Mouse (Mus musculus): Measurements from ENCODE around the gene Bcl2l14. TPM values are rescaled to one million over a fixed set of nuclear protein-coding genes. Genes with fewer than 3 reads are reported as not detected.

The Bcl2l14 gene
- polyA plus RNA-seq, 1 experiment: 1.1 TPM

DNA sequence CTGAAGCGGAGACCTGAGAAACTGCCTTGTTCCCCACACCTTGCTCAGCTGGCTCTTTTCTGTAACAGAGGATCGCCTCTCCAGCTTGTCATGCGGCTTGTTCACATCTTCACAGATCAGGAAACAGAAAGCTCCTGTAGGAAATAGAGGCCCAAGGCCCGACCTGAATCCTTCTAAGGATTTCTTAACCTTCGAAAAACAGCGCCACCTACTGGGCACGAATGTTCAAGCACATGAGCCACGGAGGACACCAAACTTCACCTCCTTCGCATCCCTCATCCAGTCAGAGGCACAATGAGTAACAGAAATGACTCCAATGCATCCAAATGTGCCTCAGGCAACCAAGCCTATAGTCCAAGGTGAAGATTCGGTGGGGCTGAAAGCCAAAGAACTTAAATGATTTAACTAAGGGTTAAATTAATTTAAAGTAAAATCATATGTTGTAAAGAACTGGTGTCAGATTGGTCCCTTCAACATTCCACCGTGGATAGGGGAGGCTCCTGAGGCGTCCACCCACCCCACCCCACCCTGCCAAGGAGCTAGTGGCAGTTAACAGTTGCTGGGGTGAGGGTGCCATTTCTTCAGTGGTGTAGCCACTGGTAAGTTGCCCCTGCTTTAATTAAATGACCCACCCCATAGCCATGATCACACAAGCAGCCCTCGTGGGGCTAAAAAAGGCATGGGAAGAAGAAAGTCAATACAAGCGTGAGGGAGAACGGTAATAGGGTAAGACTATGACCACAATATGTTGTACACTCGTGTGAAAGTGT is 7.0 kb downstream of the Bcl2l14 start:
- no peak for DNase-seq (ENCODE audit: low read depth)

DNA sequence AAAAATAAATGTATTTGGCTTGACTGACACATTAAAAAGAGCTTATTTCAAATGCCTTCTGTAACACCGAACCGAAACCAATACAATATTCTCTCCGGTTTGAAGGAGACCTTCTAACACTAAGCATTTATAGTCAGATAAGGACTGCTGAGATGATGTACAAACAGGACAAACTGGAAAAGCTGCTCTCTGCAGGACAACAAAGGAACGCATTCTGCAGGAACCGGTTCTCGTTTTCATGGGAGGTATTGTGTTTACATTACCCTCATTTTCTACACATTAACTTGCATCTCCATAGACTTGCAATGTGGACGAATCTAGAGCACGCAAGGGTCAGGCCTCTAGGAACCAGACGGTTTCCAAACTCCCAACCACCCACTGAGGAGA is 7.6 kb downstream of the Bcl2l14 start:
- no peak for DNase-seq (ENCODE audit: low read depth)

DNA sequence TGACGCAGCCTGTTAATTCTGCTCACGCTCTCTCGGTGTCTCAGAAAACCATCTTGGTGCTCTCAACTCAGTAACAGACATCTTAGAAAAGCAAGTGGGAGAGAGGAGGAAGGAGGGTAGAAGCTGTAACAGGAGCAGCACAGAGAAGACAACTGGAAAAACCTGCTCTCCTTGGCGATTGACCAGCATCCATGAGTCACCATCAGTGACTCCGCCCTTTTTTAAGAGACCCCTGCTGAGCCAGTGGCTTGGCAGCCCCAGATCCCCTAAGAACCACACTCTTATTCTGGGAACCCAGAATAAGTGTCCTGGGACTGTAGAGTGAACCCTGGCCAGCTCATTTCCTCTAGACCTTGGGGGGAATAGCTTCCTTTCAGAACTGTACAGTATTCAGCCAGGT is 11.1 kb downstream of the Bcl2l14 start:
- no peak for DNase-seq (ENCODE audit: low read depth)

DNA sequence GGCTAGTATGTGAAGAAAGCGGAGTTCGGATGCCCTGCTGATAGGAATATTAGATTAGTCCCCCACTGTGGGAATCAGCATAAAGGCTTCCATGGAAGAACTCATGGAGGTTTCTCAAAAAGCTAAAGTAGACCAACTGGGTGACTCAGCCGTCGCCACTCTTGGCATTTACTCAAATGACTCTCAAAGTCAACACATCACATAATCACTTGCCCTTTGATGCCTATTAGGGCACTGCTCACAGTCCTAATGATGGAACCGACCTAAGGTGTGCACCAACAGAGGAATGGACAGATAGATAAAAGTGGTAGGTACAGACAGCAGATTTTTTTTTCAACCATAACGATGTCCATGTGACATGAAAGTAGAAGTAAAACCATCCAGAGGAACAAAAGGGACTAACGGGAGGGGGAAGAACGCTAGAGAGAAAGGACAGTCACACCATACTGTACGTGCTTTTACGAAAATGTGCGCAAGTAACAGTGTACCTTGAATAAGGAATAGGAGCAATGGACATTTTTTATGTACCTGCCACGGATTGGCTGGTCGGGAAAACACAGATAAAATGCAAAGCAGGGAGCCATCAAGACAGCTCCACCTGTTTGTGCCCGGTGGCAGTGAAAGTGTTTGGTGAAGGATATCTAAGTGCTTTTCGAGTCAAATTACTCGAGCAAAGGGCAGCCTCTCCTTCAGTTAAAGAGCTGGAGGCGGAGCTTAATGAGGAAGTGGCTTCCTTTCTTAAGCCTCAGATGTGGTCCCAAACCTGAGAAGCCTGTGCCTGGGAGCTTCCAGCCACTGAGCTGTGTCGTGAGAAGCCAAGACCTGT is 17.8 kb downstream of the Bcl2l14 start:
- DNase-seq (ENCODE audit: low read depth): no peak

DNA sequence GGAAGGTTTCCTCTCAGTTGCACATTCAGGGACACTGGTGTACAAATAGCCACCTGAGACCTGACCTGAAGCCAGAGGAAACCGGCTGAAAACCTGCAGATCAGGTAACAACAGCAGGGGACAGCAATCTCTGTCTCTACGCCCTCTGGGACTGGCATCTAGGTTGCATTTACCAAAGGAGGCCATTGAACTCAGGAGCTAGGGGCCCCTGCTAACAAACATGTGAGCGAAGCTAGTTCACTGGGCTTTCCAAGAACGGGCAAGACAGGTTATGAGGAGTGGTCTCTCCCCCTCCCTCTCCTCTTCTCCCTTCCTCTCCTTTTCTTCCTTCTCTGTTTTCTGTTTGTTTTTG is 18.4 kb downstream of the Bcl2l14 start:
- DNase-seq (ENCODE audit: low read depth): no peak

DNA sequence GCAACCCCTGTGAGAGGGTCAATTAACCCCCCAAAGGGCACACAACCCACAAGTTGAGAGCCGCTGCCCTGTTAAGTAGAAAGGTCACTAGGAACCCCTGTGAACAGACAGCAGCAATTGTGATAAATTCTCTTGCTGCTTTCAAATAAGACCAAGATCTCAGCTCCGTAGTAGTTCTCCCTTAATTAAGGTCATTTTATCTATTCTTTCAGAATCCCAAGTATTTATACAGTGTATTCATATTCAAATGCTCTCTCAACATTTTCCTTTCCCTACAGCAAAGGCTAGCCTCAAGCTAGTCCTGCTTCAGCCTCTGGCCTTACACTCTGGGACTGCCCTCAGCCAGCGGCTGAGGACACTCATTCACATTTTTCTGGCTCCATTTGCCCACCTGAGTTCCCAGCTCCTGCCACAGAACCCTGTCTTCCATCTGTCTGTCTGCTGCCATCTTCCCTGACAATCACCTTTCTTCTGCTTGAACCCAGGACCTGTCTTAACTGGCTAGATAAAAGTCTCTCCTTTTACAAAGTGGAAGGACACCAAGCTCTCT is 20.5 kb downstream of the Bcl2l14 start:
- DNase-seq (ENCODE audit: low read depth): no peak

DNA sequence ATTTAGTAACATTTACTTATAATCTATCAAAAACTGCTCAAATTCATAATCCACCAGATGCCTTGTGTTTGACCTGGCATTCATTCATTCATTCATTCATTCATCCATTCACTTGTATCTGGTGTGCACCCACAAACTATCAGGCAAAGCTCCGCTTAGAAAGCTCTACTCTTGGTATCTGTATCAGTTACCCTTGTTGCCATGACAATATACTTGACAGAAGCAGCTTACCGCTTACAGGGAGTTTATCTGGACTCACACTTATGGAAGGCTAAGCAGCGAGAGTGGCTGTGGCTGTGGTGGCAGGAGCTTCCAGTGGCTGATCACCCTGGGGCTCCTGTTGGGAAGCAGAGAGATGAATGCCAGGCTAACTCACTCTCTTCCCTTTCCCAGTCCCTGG is 21.8 kb downstream of the Bcl2l14 start:
- DNase-seq (ENCODE audit: low read depth): no peak

DNA sequence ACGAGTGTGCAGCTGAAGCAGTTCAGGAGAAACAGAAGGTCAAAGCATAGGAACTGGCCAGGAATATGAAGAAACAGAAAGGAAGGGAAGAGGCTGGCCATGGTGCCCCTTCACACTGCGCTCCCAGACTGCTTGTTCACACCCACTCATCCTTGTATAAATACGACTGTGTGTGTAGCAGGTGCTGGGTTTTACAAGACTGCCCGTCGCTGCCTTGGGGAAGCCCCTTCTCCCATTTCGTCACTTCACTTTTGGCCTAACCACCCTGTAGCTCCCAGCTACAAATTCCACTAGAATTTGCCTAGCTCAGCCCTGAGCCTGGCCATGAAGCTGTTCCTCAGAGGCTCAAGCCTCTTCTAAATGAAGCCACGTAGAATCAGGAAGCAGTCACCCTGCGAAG is 24.3 kb downstream of the Bcl2l14 start:
- no peak for DNase-seq (ENCODE audit: low read depth)

DNA sequence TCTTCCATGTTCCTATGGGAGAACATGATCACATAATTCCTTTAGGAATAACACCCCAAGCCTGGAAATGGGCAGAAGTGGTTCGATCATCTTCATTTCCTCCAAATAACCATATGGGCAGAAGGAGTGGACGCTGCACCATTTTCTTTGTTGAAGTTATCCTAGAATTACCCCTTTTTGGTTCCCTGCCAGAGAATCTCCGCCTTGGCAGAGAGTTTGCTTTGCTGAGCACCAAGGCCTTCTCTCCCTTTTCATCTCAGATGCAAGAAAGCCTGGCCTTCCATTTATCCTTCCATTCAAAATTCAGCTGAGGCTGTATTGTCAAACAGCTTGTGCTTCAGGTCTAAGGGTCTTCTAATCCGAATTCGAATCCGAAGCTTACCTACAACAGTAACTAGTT is 25.8 kb downstream of the Bcl2l14 start:
- no peak for DNase-seq (ENCODE audit: low read depth)

DNA sequence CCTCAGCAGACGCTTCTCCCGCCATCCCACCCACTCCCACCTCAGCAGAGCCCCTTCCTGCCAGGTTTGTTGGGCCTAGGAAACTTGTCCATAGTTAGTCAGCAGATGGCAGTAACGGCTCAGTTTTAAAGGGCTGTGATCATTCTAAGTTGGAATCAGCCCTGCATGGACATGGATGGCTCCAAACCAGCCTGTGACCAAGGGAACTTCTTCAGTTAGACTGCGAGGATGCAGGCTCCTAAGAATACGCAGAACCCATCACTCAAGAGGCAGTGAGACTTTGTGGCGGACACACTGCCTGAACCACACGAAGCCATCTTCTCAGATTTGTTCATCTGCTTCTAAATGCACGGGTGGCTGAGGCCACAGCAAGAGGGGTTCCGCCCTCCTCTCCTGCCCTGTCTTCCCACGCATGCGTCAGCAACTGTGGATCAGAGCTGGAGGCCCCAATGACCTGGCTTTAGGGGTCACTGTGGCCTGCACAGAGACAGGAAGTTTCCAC is 29.1 kb downstream of the Bcl2l14 start:
- no peak for DNase-seq (ENCODE audit: low read depth)

DNA sequence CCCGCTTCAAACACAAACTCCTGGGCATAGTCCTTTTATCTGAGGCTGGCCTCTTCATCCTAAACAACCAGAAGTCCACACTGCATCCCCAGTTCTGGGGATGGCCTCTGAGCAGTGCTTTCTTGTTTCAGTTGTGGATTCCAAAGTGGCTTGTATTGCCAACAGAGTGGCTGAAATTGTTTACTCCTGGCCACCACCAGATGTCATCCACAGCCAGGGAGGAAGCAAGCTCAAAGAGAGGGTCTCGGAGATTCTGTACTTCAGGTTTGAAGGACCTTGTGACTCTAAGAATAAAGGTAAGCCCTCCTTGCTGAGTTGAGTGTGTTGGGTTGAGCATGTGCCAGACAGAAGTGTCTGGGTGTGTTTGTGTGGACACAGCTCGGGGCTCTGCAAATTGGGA is 31.0 kb downstream of the Bcl2l14 start:
- DNase-seq (ENCODE audit: low read depth): no peak

DNA sequence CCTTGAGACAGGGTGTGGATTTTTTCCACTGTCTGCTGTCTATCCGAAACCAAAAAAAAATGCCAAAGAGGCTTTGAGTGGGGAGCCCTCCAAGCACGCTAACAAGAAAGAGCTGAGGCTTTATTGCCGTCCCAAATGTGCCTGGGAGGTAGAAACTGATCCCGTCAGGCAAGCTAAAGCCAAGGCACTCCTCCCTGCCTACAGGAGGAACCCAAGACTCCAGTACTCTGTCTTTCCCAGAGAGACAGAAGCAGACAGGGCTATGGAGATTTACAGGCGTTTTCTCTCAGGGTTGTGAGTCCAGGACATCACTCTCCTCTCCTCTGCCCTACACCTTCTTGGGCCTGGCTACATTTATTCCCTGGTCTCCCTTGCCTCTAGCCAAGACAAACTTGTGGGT is 32.3 kb downstream of the Bcl2l14 start:
- no peak for DNase-seq (ENCODE audit: low read depth)

DNA sequence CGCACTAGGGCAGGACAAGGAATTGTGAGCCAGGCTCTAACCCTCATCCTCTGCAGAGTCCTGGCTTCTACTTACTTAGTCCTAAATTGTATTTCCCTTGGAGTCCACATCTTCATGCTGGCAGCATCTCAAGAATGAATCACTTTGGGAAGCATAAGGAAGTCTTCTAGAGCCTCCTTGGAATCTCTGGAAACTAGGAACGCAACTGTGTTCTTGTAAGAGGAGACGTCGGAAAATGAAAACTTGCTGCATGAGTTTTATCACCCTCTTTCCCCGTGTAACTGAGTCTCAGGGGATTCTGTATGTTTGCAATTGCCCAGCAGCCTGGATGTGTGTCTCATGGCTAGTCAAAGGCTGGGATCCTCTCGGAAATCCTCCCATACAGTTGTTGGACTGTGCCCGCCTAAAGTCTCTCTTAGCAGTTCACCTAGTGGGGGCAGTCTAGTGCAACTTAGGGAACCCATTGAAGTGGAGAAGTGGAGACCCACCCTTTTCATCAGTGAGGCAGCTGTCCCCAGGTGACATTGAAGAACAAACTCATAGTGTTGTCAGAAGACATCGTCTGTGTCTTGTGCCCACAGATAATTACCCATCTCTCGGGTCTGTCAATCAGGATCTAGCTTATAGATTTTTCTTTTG is 34.2 kb downstream of the Bcl2l14 start:
- no peak for DNase-seq (ENCODE audit: low read depth)

DNA sequence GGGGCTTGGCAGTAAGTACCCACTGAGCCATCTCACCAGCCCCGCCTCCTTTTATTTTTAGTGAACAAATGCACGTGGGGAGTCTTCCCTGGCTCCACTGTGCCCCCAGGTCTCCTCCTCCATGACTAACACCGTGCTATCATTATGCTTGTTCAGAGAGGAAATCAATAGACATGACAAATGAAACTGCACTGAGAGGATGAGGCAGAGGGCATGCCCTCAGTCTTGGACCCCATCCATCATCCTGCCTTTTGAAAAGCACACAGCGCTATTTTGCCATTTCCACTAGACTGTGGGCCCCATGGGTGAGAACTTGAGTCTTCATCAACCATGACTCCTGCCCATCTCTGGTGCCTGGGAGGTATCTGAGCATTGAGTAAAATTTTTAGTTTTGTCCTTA is 35.5 kb downstream of the Bcl2l14 start:
- DNase-seq (ENCODE audit: low read depth): no peak

DNA sequence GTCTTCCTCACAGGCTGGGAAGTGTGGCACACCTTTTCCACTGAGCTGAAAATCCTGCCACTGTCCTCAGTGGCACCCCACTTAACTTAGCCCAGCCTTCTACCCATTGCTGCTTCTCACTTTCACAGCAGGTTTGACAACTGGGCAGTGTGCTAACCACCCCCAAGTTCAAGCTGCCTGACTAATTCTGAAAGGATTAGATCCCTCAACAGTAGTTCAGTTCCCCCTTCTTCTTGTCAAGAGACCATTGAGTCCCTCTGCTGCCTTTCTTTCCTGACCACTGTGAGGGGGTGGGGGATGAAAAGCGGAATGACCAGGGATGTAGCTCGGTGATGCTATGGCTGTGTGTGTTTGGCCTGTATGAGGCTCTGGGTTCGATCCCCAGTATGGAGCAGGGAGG is 37.2 kb downstream of the Bcl2l14 start:
- no peak for DNase-seq (ENCODE audit: low read depth)

DNA sequence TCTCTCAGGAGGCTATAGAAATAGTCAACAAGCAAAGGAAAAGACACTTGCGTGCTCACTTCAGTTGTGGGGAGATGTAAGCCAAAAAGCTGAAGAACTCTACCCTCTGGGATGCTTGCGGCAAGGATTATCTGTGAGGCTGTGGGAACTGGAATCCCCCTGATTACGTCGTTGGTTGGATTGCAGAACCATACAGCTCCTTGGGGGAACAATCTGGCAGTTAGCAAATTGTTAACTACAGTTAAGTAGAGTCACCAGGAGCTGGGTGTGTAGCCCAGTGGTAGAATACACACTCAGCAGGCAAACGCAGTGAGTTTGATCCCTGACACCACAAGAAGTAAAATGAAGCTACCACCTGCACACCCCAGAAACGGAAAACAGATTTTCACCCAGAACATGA is 37.9 kb downstream of the Bcl2l14 start:
- no peak for DNase-seq (ENCODE audit: low read depth)

DNA sequence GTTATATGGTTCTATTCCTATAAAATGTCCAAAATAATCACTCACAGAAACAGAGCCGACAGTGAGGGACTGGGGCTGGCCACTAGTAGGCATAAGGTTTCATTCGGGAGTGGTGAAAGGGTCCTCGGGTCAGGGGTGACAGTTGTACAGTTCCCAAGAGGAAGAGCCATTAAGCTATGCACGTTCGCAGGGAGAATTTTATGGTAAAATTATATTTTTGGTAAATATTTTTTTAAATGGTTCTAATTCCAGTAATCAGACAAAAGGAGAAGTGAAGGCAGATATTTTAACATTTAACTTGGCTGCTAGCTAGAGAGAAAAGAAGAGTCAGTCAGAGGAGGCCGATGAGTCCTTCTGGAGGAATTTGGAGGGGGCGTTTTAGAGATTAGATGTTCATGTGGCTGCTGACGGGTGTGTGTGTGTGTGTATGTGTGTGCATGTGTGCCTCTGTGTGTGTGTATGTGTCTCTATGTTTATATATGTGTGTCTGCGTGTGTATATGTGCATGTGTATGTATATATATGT is 38.8 kb downstream of the Bcl2l14 start:
- DNase-seq (ENCODE audit: low read depth): no peak

DNA sequence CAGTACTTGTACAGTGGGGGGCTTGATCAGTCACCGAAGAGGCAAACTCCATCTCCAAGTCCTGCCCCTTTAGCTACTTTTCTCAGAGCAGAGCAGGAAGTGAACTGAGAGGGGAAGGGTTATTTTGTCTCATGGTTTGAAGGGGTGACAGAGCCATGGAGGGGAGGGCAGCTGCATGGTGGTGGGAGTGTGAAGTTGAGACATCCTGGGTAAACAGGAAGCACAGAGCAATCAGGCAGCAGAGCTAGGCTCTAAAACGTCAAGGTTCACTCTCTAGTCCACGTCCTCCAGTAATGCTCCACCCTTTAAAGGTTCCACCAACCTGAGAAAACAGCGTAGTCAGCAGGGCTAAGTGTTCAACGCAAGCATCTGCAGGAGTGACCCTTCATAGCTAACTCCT is 40.8 kb downstream of the Bcl2l14 start:
- no peak for DNase-seq (ENCODE audit: low read depth)

DNA sequence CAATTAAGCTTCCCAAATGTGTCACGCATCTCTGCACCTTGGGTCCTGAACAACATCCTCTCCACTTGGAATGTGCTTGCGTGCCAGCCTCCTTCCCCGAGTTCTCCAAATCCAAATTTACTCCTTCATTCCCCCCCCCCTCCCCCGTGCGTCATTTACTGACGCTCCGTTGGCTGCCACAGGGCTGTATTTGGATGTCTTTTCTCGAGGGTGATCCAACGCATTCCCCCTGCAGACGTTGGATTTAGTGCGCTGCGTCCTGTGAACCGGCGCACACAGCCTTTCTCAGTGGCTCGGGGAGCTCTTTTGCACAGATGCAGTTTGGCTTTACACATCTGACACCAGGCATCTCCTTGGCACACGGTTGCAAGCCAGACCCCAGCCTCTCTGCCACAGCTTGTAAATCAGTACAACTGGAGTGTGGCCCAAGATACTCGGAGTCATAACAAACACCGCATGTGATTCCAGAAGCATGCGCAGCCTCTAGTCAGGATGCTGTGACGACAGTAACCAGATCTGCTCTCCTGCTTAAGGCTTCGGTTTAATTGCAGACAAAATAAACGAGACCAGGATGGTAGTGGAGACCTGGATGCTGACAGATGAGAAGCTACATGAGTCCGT is 43.4 kb downstream of the Bcl2l14 start:
- no peak for DNase-seq (ENCODE audit: low read depth)

DNA sequence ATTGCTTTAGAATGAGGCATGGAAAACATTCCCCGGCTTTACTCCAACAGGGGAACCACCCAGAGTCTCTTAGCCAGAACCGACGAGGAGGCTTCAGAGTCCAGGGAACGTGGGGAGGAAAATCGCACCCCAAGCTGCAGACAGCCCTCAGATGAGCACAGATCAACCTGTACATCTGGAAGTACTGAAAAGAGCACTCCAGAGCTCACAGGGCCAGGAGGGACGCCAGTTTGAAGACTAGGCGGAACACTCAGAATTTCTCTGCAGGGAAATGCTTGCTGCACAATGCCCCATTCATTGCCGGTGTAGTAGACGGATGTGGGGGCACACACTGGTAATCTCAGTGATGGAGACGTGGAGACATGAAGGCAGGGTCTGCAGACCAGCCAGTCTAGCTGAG is 43.9 kb downstream of the Bcl2l14 start:
- no peak for DNase-seq (ENCODE audit: low read depth)

DNA sequence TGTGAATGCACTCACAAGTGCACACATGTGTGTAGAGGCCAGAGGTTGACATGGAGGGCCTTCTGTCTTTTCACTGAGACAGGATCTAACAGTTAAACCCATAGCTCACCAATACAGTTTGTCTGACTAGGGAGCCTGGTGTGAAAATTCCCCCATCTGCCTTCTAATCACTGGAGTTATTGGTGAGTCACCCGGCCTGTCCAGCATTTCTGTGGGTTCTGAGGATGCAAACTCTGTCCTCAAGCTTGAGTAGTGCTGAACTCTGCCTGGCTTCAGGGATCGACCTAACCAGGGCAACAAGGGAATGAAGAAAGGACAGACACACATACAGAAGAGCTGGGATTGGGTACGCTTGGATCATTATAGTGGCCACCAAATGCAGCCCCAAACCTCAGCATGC is 45.6 kb downstream of the Bcl2l14 start:
- no peak for DNase-seq (ENCODE audit: low read depth)

DNA sequence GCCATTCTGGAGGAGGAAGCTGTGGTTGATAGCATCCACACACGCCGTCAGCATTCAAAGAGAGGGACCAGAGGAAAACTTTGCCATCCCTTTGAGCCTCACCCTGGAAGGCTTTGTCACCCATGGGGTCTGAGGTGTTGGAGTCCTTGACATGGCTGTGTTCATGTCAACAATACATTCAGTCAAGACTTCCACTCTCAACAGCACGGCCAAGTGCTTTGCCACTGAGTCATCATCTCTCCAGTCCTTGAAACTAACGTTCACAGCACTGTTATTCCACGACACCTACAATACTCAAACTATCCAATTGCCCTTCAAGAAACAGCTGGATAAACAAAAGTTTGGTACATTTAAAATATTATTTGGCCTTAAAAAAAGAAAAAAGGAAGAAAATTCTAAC is 46.1 kb downstream of the Bcl2l14 start:
- no peak for DNase-seq (ENCODE audit: low read depth)
